Mouse (Mus musculus) bone marrow, adult 2 months (tissue): ENCODE results near the gene Mlx.

Experiments used
- CTCF ChIP-seq: fragments of 200-500 bp; IDR thresholded peaks from 2 replicates; pipeline ENCODE4 v1.5.1; 2011; ENCODE audit warnings: low read length, control low read depth; ENCODE audit not compliant: control insufficient read depth, insufficient read depth
- POLR2A ChIP-seq: fragments of 200-500 bp; IDR thresholded peaks from 2 replicates; pipeline ENCODE4 v1.6.1; 2011; ENCODE audit warnings: low read depth, mild to moderate bottlenecking, control low read depth, low read length, borderline replicate concordance; ENCODE audit not compliant: control insufficient read depth

GRCm38 (mm10) chr11:101056885-101057284, 30.2 kb upstream of the Mlx start:
- TF ChIP-seq POLR2A, result no peak
- no peak for TF ChIP-seq CTCF
